Mouse (Mus musculus): ENCODE measurements at regions not wholly inside any gene's neighbourhood (a gene's known extent, or its start where the extent isn't known, plus 50 kb on each side); places are given as distances from the start of the nearest gene placed in this dataset.

DNA sequence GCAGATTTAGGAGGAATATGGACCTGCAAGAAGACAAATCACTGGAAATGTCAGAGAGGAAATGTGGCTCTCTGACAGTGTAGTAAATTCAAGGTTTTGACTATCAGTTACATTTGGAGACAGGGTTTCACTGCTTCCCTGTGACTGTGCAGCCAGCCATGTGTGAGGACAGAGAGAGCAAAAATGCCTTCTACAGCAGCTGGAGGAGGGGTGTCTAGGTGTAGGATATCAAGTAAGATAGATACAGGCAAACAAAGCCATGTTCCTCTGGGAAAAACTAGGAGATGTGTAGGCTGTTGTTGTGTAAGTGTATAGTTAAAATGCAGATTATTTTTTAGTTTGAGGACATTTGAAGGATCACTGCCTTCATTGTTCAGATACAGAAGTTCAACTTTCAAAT is 803.6 kb downstream of the Abca13 start:
- TF ChIP-seq POLR2A (IDR thresholded peaks at IDR 0.05; ENCODE audit: low read depth, low read length) (no peak), CTCF (conservative IDR thresholded peaks at IDR 0.05; ENCODE audit: insufficient read depth, insufficient read length, low read depth, low read length) (no peak)

All from kidney, adult 2 months (tissue).